Mouse (Mus musculus) heart, postnatal 0 days (tissue): Measurements from ENCODE around the gene Nup155.

ENCODE experiments used
- CTCF ChIP-seq: IDR thresholded peaks from 2 replicates; pipeline ENCODE4 v1.5.1; 2016; ENCODE audit warnings: antibody characterized with exemption, control low read depth, low read depth
- EP300 ChIP-seq: IDR thresholded peaks from 2 replicates; pipeline ENCODE4 v1.6.1; 2016; ENCODE audit warnings: antibody characterized with exemption, low read depth

- TF ChIP-seq CTCF (no peak), EP300 (no peak)
Measured at GRCm38 (mm10) chr15:8090685-8091084, 18.4 kb upstream of the Nup155 start.
